Mouse (Mus musculus) mouse trophoblast stem cell (cell line): ENCODE results near the gene Atxn7.

ENCODE experiments used
- in situ Hi-C, 2 experiments: fragments of 300-500 bp; cut with MseI, MboI; formaldehyde crosslinking; loops; 2 replicates in 1 of 2; 3 replicates in 1 of 2; pipeline ENCODE4 v1.15.1; 2025

Atxn7 gene

DNA sequence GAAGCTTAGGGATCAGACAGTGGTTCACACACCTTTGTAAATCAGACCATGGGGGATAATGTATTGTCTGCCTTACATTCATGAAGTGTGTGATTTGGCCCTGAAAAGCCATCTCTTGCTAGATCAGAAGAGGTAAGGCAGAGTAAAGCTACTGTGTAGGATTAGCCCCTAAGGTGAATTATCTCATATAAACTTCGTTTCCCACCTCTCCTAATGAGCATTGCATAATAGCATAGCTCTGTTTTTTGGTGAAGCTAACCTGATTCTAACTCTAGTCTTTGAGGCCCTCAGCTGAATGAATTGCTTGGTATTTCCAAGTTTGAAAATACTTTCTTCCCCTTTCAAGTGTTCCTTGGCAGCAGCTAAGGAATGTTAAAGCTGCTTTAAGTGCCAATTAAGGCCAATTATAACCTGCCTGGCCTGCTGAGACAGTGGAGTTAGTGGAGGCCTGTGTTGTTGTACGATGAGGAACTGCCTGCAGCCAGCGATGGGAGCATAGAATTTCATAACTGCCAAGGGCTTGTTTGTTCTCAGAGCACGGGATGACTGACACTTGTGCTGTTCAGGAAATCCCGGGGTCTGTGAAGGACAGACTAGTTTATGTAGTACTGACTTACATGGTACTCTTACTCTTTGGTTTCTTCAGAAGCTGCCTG is 103.4 kb downstream of the Atxn7 start:
- in situ Hi-C loops: no loop called here

- in situ Hi-C loops: no loop called here
Observed at GRCm38 (mm10) chr14:14065142-14065498, 103.9 kb downstream of the Atxn7 start.

DNA sequence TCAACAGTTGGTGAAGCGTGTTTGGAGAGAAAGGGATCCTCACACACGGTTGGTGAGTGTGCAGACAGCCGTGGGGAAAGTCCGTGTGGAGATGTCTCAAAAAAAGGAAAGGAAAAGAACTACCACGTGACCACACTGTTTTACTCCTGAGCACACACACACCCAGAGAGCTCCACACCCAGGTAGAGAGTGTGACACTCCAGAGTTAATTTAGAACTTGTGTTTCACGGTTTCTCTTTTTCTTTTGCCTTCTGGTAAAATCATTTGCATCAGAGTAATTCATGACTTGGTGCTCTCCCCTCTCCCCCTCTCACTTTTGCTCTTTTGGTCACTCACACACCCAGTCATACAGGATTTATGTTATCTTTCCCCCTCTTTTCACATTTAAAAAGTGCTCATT is 105.0 kb downstream of the Atxn7 start:
- in situ Hi-C loops: no loop called here

DNA sequence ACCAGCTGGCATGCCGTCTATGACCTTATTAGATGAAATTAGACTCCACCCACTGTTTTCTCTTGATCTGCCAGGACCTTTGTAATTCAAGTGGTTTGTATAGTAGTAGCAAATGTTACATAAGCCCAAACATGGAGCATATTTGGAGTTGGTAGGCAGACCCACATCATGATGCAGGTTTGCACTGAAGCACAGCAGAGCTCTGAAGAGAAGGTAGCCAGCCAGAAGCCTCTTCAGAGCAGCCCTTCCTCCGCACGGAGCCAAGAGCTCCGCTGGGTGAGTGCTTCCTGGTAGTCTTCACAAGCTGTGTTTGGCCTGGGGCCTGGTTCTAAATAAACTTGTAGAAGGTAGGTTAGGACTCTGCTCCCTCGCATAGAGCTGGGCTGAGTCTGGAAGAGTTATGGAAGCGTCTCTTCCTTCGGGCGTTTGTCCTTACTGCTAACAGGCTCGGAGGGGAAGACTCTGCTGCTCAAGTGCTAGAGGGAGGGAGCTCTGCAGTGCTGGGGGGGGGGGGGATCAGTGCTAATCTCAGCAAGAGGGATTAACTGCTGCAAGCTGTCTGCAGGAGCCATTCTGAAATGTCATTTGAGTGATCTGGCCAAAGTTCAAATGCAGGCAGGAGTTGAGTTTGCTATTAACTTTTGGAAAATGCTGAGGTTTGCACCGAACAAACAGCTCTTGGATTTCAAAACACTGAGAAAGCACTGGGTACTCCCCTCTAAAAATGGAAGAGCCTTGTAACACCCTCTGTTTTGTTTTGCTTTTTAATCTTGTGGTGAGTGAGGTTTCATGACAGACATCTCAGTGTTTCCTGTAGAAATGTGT is 106.6 kb downstream of the Atxn7 start:
- in situ Hi-C loops: no loop called here

DNA sequence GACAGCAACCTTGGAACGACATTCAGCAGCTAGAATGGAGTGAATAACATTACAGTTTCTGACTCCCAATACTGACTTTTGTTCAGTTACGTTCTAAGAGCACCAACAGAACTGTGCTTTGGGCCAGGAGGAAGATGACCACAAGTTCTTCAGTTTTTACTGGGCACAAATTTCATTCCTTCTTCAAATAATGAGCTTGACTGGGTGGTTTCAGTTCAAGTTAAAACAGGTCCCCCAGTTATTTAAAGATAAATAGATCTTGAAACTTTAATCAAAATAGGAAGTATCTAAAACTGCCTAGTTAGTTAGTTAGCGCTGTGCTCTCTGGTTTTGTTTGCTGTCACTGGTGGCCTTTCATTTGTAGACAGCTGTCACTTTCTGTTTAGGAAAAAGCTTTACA is 107.3 kb downstream of the Atxn7 start:
- in situ Hi-C loops: no loop called here

GRCm38 (mm10) chr14:14070541-14071315 is 109.5 kb downstream of the Atxn7 start:
- in situ Hi-C loops: no loop called here

DNA sequence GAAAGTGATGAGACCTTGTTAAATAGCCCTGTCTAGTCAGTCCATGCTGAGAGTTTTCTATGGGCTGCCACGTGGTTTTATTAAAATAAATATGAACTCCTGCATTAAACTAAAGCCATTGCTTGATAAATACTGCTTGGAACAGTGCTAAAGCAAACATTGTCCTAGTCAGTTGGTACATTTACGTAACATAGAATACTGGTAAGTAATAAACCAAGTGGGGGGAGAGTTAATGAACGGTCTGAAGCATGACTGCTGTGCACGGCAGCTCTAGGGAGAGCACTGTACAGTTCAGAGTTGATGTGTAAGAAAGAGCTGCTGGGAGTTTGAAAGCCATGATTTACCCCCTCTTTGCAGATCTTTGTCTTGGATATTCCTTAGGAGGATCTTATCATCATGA is 110.2 kb downstream of the Atxn7 start:
- in situ Hi-C loops: no loop called here

GRCm38 (mm10) chr14:14080604-14081194 is 119.5 kb downstream of the Atxn7 start:
- in situ Hi-C loops: no loop called here

DNA sequence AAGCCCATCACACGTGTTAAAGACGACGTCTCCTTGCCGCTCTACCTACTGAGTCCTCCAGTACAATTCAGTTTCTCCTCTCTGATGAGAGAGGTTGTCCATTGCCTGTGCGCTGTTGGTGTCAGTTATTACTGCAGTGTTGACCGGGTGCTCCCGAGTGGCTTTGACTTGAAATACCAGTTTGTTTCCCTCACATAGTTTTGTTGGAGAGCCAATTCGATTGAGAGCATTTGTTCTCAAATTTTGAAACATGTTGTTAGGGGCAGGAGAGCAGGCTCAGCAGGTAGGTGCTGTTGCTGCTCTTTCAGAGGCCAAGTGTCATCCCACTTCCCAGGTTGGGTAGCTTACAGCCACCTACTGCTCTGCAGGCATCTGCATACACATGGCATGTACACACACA is 122.6 kb downstream of the Atxn7 start:
- in situ Hi-C loops: no loop called here

- in situ Hi-C loops: no loop called here
Observed at GRCm38 (mm10) chr14:14086711-14087263, 125.5 kb downstream of the Atxn7 start.

GRCm38 (mm10) chr14:14087348-14087747 is 126.1 kb downstream of the Atxn7 start:
- in situ Hi-C loops: no loop called here

DNA sequence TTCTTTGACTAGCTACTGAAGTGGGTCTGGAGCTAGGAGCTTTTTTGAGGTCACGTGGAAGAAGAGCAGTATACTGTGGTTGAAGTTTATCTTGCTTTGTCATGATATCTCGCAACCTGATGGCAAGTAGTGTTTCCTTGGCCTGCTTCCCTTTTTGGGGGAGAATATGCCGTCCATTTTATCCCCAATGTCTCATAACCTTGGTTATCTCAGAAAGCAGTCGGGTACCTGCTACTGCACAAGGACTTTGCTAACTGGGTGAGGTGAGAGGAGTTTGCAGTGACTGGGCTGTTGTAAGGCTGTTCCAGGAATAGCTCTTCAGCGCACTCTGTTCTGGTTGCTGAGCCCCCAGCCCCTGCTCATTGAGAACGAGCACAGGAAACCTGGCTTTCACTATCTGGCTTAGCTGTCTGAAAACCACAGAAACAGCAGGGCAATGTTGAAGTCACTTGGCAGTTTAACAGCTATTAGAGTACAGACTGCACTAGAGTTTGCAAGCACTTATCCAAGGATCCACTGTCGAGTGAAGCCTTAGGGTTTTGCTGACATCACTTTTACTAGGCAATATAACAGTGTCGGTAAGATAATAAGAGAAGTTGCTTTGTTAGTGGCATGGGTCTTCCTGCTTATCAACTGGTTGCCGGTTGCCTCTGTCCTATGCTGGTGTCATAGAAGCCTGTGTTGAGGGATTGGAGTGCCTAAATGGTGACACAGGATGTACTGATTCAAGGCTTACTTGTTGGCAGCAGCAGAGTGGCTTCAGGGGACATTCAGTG is 127.0 kb downstream of the Atxn7 start:
- in situ Hi-C loops: no loop called here

- in situ Hi-C loops: loop anchor here in 1 of 2 experiments (10.0 kb wide), 1 partner anchor 106 kb away; no protein-coding TSS in a partner anchor
Observed at GRCm38 (mm10) chr14:14090571-14090970, 129.3 kb downstream of the Atxn7 start.

GRCm38 (mm10) chr14:14098330-14098980 is 137.2 kb downstream of the Atxn7 start:
- in situ Hi-C loops: loop anchor here in 1 of 2 experiments (10.0 kb wide), 1 partner anchor 114 kb away; no protein-coding TSS in a partner anchor

GRCm38 (mm10) chr14:14100773-14101280 is 139.6 kb downstream of the Atxn7 start:
- in situ Hi-C loops: no loop called here

DNA sequence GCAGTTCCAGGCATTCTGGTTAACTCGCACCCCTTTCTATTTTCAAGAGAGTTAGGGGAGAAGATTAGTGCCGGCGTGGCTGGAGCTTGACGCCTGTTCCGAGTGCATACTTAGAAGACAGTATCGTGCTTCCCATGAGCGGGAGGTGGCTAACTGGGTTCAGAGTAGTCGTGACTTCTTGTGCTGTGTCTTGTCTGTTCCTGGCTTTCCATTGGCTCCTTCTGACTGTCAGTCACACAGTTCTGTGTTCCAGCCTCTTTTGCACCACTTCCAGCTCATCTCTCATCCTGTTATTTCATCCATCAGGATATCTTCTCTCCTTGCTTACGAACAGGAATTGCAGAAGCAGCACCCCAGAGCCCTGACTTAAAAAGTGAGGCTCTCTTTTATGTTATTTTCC is 140.1 kb downstream of the Atxn7 start:
- in situ Hi-C loops: no loop called here

DNA sequence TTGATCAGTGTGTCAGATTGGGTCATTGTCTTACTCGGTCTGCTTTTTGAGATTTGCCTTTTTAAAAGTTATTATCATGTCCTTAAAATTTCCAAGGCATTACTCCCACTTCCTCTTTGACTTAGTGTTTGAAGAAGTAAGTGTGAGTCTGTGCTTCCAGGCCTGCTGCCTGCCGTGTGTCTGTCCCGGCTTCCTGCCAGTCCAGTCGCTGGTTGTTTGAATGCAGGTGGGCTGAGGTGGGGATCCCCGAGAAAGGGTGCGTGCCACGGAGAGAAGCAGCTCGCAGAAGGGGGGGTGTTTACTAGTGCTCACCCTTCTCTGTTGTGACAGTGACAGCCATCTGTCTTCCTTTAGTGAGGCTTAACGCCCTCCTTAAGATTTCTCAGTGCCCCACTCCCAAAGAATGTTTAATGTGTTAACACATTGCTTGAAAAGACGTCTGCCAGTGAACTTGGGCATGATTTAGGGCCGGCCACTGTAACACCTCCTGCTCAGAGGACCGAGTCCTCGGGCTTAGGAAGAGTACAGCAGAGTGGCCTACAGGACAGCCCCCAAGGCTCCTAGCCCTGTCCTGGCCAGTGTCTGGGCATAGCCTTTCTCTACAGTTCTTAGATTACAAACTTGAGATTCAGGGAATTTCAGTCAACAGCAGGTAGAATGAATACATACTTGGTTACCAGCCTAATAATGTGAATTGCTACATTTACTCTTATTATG is 143.1 kb downstream of the Atxn7 start:
- in situ Hi-C loops: no loop called here

DNA sequence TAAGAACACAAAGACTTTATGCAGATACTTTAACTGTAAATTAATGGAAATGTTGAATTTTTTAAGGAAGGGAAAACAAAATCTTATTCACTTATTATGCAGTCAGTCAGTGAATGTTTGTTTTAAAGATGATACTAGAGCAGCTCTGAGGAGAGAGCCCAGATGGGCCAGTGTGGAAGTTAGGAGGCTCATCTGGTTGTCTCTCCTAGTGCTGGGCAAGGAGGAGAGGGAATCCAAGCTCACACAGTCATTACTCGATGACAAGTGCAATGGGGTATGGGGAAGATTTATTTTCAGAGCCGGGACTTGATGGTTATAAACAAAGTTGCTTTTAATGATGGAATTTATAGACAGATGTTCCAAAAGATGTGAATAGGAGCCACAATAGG is 143.7 kb downstream of the Atxn7 start:
- in situ Hi-C loops: no loop called here

GRCm38 (mm10) chr14:14110710-14111109 is 149.5 kb downstream of the Atxn7 start:
- in situ Hi-C loops: no loop called here
